Mouse (Mus musculus) olfactory bulb, adult 2 months (tissue): ENCODE data around the gene Pdzrn4.

Experiments used
- CTCF ChIP-seq: fragments of 200-500 bp; IDR thresholded peaks from 2 replicates; pipeline ENCODE4 v1.5.1; 2012; ENCODE audit warnings: low read depth, mild to moderate bottlenecking, low read length, moderate library complexity; ENCODE audit not compliant: insufficient read depth
- POLR2A ChIP-seq: fragments of 200-500 bp; IDR thresholded peaks from 2 replicates; pipeline ENCODE4 v1.6.1; 2012; ENCODE audit warnings: mild to moderate bottlenecking, low read depth, low read length, moderate library complexity; ENCODE audit not compliant: insufficient read depth

DNA sequence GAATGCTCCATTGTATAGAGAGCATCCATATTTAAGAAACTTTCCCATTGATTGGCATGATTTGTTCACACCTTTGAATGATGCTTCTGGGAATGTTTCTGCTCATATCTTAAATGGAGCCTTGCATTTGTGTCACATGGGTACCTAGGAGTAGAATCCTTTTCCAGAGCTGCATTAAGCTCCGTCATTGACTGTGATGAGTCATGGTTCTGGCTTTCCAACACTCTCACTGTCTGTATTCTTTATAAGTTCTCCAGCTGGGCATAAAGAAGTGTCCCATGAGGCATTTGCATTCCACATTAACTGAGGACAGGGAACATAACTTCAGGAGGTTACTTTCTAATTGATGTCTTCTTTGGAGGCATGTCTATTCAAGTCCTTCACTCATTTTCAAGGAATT is 106.1 kb downstream of the Pdzrn4 start:
- TF ChIP-seq POLR2A, result no peak
- TF ChIP-seq CTCF, result no peak
